Mouse (Mus musculus): ENCODE data around the gene Rpl27a. TPM values are rescaled to one million over a fixed set of nuclear protein-coding genes. Genes with fewer than 3 reads are reported as not detected.
A peak's percentile ranks its signal among the peaks of the same experiment; 100 is the strongest.

Rpl27a gene
- polyA plus RNA-seq, 1 experiment = 1,271 TPM

DNA sequence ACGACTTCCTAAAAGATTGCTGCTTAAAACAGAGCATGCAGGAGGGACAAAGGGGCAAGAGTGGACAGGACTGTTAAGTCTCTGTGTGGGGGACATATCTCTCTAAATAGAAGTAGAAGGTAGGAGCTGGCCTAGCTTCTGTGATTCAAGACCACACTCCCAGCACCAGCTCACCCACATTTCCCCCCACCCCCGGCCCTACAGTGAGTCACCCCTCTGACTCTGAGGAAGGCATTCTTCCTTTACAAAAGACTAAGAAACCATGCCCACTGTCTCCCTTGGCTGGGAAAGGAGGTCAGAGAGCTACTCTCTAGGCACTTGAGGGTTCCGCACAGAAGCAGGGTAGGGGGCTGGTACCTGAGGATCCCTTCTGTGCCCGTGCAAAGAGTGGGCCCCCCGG is 34.7 kb upstream of the Rpl27a start:
- no peaks in the 10 kb centered on the region for H3K79me2 ChIP-seq (ENCODE audit: control insufficient read depth, insufficient read depth)
- H3K27me3 ChIP-seq (ENCODE audit: control insufficient read depth, insufficient read depth, insufficient read length) = no peaks in the 10 kb centered on the region
- TF ChIP-seq REST (IDR thresholded peaks at IDR 0.05; ENCODE audit: insufficient read depth, insufficient read length) (no peak), USF1 (IDR thresholded peaks at IDR 0.05; ENCODE audit: low read depth) (no peak), E2F4 (IDR thresholded peaks at IDR 0.05; ENCODE audit: insufficient read depth) (no peak), POLR2A (IDR thresholded peaks at IDR 0.05; ENCODE audit: insufficient read length, low read depth) (no peak), SRF (IDR thresholded peaks at IDR 0.05; ENCODE audit: control insufficient read depth, insufficient read length, low read depth) (no peak), MAX (IDR thresholded peaks at IDR 0.05; ENCODE audit: low read depth) (no peak), TCF3 (IDR thresholded peaks at IDR 0.05; ENCODE audit: insufficient read length, low read depth) (no peak), CEBPB (IDR thresholded peaks at IDR 0.05; ENCODE audit: insufficient read depth, poor library complexity, severe bottlenecking) (no peak), TCF12 (IDR thresholded peaks at IDR 0.05; ENCODE audit: insufficient read depth, poor library complexity, severe bottlenecking) (no peak)
- no peak overlapping the region for H3K4me2 ChIP-seq (ENCODE audit: low read depth)
- no peaks in the 10 kb centered on the region for H3K36me3 ChIP-seq (ENCODE audit: control insufficient read depth, insufficient read depth)
- no peak overlapping the region for H3ac ChIP-seq (ENCODE audit: control insufficient read depth, insufficient read length)
- no peak overlapping the region for H3K4me3 ChIP-seq

DNA sequence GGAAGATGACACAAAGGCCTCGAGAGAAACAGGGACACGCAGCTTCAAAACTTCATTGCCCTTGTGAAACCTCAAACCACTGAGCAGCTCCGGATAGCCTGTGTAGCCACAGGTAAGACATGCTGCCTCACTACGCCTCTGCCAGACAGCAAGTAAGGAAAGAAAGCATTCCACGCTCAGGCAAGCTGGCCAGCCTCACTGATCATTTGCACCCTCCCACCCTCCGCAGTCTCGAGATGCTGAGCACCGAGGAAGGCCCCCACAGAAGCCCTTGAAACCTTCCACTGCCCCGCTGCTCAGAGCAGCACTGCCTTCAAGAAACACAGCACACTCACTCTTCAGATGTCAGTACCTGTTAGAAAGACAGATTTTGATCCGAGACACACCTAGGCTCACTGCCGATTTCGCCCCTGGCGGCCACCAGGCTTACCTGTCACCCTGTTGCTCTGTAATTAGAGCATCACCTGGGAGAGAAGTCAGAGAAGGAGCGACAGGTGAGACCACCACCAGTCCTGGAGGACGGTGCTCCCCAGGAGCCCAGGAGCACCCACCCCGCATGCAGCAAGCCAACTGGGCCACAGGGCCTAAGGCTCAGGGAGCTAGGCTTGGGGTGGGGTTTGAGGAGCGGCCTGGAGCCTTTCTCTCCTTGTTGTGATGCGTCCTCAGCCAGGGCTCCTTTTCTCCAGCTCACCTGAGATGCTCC is 26.2 kb upstream of the Rpl27a start:
- TF ChIP-seq TCF12 (IDR thresholded peaks at IDR 0.05; ENCODE audit: insufficient read depth, poor library complexity, severe bottlenecking) = no peak
- no peak for TF ChIP-seq TCF3 (IDR thresholded peaks at IDR 0.05; ENCODE audit: insufficient read length, low read depth)
- TF ChIP-seq MYOG (IDR thresholded peaks at IDR 0.05; ENCODE audit: control insufficient read depth in 1 of 3, insufficient read depth in 1 of 3, insufficient read length in 2 of 3, low read depth in 2 of 3) = no peak
- no peak for TF ChIP-seq REST (IDR thresholded peaks at IDR 0.05; ENCODE audit: insufficient read depth, insufficient read length)
- no peak for TF ChIP-seq MYOD1 (IDR thresholded peaks at IDR 0.05; ENCODE audit: control insufficient read depth in 1 of 3, insufficient read length in 2 of 3, low read depth in 2 of 3)
- TF ChIP-seq POLR2AphosphoS2 (IDR thresholded peaks at IDR 0.05; ENCODE audit: insufficient read length, low read depth) = no peak
- no peak for TF ChIP-seq E2F4 (IDR thresholded peaks at IDR 0.05; ENCODE audit: insufficient read depth)
- no peak for TF ChIP-seq POLR2A (IDR thresholded peaks at IDR 0.05; ENCODE audit: insufficient read length, low read depth)
- no peak for TF ChIP-seq MAX (IDR thresholded peaks at IDR 0.05; ENCODE audit: low read depth)
- TF ChIP-seq CEBPB (IDR thresholded peaks at IDR 0.05; ENCODE audit: insufficient read depth, poor library complexity, severe bottlenecking) = no peak
- no peak for TF ChIP-seq USF1 (IDR thresholded peaks at IDR 0.05; ENCODE audit: low read depth)
- Histone ChIP-seq H3K4me3 (no peak overlapping the region), H3K4me2 (ENCODE audit: low read depth) (peak overlapping the region; percentile 24)

DNA sequence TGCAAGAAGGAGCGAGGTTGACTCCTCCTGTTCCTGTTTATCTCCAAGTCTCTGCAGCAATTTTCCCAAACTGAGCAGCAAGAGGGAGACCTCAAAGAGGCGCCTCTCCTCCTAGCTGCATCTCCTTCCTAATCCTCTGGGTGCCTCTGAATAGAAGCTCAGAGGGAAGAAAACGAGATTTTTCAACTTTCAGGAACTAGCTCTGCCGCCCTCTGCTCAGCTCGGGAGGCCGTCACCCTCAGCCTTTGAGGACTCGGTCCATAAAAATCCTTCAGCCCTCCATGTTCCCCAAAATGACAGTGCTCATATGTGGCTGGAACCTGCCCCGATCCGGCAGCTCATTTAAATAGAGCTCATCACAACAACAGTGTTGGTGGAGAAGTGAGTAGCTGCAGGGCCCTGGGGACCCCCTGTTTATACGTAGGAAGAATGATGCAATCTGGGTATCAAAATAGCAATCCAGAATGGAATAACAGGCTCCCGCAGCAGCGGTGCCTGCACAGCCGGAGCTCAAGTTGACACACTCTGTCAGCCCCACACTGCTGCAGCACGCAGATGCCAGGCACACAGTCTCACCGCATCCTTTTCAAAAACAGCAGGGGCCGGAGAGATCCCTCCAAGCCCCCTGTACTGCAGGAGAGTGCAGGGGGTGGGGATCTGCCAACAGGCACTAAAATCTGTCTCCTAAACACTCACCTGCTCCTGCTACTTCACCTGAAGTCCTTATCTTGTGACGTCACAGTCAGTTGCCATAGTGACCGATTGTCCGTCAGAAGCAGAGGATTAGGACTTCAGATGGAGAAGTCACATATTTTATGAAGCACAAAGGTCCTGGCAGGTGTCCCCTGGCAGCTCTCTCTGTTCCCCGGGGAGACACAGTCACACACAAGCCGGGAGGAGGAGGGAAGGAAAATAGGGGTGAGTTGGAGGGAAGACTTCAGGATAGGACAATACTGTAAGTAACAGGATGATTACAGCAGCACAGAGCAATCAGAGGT is 25.3 kb upstream of the Rpl27a start:
- Histone ChIP-seq H3K27me3 (ENCODE audit: control insufficient read depth, insufficient read depth, insufficient read length) (no peaks in the 10 kb centered on the region), H3K4me2 (ENCODE audit: low read depth) (peak overlapping the region; percentile 24), H3K79me2 (ENCODE audit: control insufficient read depth, insufficient read depth) (no peaks in the 10 kb centered on the region), H3ac (ENCODE audit: control insufficient read depth, insufficient read length) (no peak overlapping the region), H3K36me3 (ENCODE audit: control insufficient read depth, insufficient read depth) (no peaks in the 10 kb centered on the region), H3K4me3 (no peak overlapping the region)
- peak; percentile 69; the same call in 1 of the 2 replicates for TF ChIP-seq CEBPB (IDR thresholded peaks at IDR 0.05; ENCODE audit: insufficient read depth, poor library complexity, severe bottlenecking)
- no peak for TF ChIP-seq POLR2A (IDR thresholded peaks at IDR 0.05; ENCODE audit: insufficient read length, low read depth)

More for the DNA sequence above, 26.2 kb upstream of the Rpl27a start:
- no peaks in the 10 kb centered on the region for H3K79me2 ChIP-seq (ENCODE audit: control insufficient read depth, insufficient read depth)
- no peaks in the 10 kb centered on the region for H3K27me3 ChIP-seq (ENCODE audit: control insufficient read depth, insufficient read depth, insufficient read length)
- H3ac ChIP-seq (ENCODE audit: control insufficient read depth, insufficient read length) = no peak overlapping the region
- H3K36me3 ChIP-seq (ENCODE audit: control insufficient read depth, insufficient read depth) = no peaks in the 10 kb centered on the region

DNA sequence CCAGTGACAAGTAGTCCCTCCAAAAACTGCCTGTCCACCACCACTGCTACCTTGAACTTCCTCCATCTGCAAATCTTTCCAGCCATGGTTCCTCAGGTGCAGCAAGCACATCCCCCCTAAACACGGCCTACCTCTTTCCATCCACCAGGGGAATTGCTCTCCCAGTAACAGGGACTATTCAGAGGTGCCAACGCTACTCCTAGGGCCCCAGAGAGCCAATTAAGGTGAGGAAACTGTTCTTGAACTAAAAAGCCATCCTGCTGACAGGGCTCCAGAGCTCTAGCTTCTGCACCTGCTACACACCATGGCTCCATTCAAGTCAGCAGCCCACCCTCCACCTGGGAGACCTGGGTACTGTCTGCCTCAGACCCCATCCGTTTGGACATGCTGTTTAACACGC is 21.4 kb upstream of the Rpl27a start:
- H3K4me3 ChIP-seq = no peak overlapping the region
- H3ac ChIP-seq (ENCODE audit: control insufficient read depth, insufficient read length) = no peak overlapping the region
- no peaks in the 10 kb centered on the region for H3K27me3 ChIP-seq (ENCODE audit: control insufficient read depth, insufficient read depth, insufficient read length)
- H3K36me3 ChIP-seq (ENCODE audit: control insufficient read depth, insufficient read depth) = no peaks in the 10 kb centered on the region
- H3K4me2 ChIP-seq (ENCODE audit: low read depth) = no peak overlapping the region
- no peak for TF ChIP-seq TCF12 (IDR thresholded peaks at IDR 0.05; ENCODE audit: insufficient read depth, poor library complexity, severe bottlenecking)
- no peak for TF ChIP-seq USF1 (IDR thresholded peaks at IDR 0.05; ENCODE audit: low read depth)
- no peak for TF ChIP-seq POLR2A (IDR thresholded peaks at IDR 0.05; ENCODE audit: insufficient read length, low read depth)
- no peak for TF ChIP-seq MYOD1 (IDR thresholded peaks at IDR 0.05; ENCODE audit: control insufficient read depth in 1 of 3, insufficient read length in 2 of 3, low read depth in 2 of 3)
- TF ChIP-seq CEBPB (IDR thresholded peaks at IDR 0.05; ENCODE audit: insufficient read depth, poor library complexity, severe bottlenecking) = no peak
- no peak for TF ChIP-seq REST (IDR thresholded peaks at IDR 0.05; ENCODE audit: insufficient read depth, insufficient read length)
- TF ChIP-seq TCF3 (IDR thresholded peaks at IDR 0.05; ENCODE audit: insufficient read length, low read depth) = no peak
- TF ChIP-seq POLR2AphosphoS2 (IDR thresholded peaks at IDR 0.05; ENCODE audit: insufficient read length, low read depth) = no peak
- no peak for TF ChIP-seq SRF (IDR thresholded peaks at IDR 0.05; ENCODE audit: control insufficient read depth, insufficient read length, low read depth)
- TF ChIP-seq MYOG (IDR thresholded peaks at IDR 0.05; ENCODE audit: control insufficient read depth in 1 of 3, insufficient read depth in 1 of 3, insufficient read length in 2 of 3, low read depth in 2 of 3) = no peak
- no peak for TF ChIP-seq MAX (IDR thresholded peaks at IDR 0.05; ENCODE audit: low read depth)
- TF ChIP-seq E2F4 (IDR thresholded peaks at IDR 0.05; ENCODE audit: insufficient read depth) = no peak
- no peaks in the 10 kb centered on the region for H3K79me2 ChIP-seq (ENCODE audit: control insufficient read depth, insufficient read depth)
